Mouse (Mus musculus) urinary bladder, postnatal 25 days (tissue): ENCODE measurements around the gene Mrps7.
A peak's percentile ranks its signal among the peaks of the same experiment; 100 is the strongest.
"Not testable (repeated sequence)": the region's sequence is repeated elsewhere in the genome, so short reads cannot be mapped to it uniquely, and the experiment has no call there.

Source experiments
- DNase-seq: peaks from one replicate; pipeline ENCODE4 v3.0.0; 2022; ENCODE audit warnings: low spot score

Gene Mrps7

DNA sequence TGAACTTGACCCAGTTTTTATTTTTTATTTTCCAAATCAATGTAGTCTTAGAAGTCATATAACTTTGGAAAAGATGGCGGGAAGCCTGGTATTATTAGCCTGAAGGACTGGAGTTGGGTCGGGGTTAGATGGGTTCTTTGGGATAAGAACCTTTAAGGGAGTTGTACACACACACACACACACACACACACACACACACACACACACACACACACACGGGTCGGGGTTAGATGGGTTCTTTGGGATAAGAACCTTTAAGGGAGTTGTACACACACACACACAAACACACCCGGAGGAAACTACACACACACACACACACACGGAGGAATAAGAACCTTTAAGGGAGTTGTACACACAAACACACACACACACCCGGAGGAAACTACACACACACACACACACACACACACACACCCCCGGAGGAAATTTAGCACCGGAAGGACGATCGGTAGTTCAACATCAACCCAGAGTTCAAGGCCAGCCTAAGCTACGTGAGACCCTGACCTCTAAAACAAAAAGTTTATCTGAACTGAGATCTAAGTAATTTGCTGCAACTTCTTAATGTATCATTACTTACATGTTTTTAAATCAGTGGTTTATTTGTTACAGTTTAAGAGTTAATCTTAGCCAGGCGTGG, 24.9 kb downstream of the Mrps7 start:
- DNase-seq, result no peak

DNA sequence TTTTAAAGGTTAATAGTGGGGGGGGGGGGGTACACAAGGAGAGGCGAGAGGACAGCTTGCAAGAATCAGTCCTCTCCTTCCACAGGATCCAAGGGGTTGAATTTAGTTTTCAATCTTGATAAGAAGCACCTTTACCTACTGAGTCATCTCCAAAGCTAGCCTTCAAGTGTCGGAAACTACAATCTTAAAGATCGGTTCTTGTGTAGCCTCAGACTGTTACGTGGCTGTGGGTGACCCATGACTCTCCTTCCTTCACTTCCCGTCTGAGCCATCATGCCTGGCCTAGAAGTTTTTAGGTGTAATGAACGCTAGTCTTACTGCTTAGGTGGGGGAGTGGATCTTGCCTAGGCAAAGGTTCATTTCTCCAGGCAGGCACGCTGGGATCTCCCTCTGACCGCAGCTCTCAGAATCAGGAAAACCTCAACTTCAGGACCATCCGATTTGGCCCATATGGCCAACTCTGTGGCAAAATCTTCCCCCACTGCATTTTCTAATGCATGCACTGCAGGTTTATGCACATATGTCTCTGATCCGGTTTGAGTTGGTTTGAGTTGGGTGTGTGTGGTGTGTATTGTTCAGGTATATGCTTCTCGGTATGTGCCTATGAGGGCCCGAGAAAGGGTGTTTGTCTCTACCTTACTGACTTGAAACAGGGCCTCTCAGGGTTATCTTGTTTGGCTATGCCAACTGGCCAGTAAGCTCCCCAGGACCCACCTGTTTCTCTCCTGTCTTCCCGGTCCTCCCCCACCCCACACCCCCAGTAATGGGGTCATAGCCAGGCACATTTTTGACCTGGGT, 26.2 kb downstream of the Mrps7 start:
- DNase-seq, result no peak

DNA sequence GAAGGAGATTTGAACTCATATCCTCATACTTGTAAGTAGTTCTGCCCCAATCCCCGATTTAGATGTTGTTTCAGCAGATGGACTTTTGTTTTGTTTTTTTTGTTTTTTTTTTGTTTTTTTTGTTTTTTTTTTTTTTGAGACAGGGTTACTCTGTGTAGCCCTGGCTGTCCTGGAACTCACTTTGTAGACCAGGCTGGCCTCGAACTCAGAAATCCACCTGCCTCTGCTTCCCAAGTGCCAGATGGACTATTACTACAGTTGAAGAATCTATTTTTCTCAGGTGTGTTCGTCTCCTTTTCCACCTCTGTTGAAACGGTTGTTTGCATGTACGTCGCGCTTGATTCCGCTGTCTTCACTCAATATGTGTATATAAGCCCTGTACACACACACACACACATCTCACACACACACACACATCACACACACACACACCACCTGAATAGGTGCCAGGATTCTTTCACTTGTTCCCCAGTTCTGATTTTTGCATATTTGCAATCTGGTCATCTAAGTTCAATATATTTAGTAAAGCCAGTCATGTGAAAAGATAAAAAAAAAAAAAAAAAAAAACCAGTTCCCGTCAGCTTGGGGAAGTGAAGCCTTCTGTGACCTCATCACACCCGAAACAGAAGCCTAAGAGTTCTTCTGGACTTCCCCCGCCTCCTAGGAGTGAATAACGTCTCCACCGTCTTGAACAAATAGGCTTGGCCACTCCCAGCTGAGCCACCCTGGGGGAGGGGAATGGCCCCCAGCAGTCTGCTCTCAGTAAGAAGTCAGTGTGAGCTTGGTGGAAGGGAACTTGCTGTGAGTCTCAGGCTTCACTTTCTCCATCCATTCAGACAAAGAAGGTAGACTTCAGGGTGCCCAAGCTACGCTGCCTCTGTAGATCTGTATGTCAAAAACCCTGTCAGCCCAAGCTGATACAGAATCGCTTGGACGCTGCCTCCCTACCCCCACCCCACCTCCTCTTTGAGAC, 27.1 kb downstream of the Mrps7 start:
- DNase-seq, result no peak

DNA sequence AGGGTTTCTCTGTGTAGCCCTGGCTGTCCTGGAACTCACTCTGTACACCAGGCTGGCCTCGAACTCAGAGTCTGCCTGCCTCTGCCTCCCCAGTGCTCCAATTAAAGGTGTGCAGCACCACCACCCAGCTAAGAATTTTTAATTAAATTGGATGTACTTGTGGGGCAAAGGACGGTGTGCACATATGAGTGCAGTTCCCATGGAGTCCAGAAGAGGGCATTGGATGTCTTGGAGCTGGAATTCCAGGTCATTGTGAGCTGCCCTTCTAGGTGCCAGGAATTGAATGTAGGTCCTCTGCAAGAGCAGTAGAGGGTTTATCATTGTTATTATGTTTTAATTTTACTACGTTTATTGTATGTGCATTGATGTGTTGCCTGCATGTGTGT, 27.8 kb downstream of the Mrps7 start:
- DNase-seq, result no peak

DNA sequence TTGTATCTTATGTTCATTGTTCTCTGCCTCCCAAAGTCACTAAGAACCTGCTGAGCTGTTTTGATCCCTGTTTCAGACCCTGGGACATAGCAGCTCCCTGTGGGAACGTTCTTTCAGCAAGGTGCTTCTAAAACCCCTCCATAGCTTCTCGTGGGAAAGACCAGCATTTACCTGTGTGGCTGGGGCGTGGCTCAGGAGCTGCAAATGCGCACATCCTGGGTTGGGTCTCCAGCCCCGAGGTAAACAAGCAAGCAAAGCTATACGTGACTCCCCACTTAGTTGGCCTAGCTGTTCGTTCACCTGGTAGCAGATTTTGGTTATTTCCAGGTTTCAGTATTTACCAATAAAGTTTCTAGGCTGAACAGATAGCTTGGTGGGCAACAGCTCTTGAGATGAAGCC, 28.5 kb downstream of the Mrps7 start:
- no peak for DNase-seq

DNA sequence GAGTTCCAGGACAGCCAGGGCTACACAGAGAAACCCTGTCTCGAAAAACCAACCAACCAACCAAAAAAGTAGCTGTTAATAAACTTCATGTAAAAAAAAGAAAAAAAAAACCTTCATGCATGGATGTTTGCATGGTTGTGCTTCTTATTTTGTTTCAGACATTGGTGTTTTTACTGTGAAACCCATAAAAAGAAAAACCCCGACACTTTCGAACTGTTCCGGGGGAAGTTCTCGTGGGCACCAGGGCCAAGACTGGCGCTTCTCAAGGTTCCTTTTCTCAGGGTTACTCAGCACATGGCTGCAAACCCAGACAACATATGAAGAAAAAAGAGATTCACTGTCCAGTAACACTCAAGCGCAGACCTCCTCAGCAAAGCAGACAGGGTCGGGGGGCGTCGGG, 29.1 kb downstream of the Mrps7 start:
- DNase-seq, result no peak

DNA sequence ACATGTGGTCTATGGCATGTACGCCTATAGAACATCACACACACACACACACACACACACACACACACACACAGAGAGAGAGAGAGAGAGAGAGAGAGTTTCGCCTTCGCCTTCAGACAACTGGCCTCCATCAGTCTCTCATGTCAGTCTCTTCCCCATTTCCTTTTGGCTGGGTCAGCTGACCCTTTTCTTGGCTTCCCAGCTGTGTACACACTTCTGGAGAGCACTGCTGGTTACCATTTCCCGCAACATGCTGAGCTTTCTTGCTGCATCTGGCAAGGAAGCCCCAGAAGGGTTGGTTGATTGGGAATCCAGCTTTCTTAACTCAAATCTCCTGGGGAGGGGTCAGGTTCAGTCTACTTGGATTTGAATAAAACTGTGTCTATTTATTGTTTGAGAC, 30.4 kb downstream of the Mrps7 start:
- DNase-seq, result no peak

DNA sequence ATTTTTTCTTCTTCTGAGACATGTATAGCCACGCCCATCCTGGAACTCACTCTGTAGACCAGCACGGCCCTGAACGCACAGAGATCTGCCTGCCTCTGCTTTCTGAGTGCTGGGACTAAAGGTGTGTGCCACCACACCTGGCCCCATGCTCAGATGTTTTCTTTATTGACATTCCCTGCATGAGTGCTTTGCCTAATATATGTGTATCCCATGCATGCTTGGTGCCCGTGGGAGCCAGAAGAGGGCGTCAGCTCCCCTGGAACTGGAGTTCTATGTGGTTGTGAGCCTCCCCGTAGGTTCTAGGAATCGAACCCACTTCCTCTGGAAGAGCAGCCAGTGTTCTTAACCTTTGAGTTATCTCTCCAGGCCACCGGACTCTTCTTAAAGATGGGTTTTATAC, 31.3 kb downstream of the Mrps7 start:
- no peak for DNase-seq

DNA sequence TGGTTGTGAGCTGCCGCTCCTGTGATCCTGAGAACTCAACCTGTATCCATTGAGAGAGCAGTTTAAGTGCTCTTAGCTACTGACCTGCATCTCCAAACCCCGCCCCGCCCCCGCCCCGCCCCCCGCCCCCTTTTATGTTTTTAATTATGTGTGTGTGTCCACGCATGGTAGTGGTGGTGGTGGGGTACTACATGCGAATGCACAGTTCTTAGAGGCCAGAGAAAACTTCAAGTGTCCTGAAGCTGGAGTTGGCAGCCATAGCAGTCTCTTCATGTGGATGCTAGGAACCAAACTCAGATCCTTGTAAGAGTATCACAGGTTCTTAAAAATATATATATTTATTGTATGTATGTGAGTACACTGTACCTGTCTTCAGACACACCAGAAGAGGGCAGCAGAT, 31.8 kb downstream of the Mrps7 start:
- no peak for DNase-seq

DNA sequence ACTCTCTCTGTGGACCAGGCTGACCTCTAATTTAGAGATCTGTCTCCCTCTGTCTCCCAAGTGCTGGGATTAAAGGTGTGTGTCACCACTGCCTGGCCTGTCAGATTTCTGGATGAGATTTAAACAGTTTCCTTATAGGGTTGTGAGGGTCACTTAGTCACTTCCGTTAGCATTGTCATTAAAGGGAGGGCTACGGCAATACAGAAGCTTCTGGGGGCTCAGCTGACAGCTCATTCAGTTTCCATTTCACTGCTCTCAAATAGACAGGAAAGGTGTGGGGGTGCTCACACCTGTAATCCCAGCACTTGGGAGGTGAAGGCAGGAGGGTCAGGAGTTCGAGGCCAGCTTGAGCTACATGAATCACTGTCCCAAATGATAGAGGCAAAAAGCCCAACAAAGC, 33.2 kb downstream of the Mrps7 start:
- no peak for DNase-seq

DNA sequence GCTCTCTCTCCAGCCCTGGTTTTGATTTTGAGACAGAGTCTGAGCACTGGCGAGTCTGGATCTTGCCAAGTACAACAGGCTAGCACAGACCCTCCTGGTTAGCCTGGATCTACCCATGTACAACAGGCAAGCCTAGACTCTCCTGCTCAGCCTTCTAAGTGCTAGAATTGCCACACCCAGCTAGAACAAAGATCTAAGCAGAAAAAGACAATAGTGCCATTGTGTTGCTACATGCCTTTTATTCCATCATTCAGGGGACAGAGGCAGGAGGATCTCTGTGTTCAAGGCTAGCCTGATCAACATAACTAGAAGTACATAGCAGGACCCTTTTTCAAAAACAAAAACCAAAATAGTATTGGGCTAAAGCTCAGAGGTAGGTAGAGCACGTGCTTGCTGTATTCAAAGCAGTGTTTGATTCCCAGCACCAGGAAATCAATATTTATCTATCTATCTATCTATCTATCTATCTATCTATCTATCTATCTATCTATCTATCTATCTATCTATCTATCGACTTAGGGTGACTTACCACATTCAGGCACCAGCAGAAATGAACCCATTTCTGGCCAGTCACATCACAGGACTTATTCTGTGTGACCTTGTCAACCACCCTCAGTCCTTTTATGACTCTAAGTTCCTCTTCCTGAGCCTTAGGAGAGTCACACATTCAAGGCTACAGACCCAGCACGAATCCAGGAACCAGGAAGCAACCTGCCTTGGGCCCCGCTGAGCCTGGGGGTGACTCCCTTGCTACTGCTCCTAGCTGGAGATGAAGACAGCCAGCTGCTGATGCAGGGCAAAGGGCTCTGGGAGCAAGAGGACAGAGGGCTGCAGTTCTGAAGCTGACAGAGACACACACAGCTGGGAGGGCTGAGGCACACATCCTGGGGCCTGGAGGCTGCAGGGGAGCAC, 35.0 kb downstream of the Mrps7 start:
- no peak for DNase-seq

DNA sequence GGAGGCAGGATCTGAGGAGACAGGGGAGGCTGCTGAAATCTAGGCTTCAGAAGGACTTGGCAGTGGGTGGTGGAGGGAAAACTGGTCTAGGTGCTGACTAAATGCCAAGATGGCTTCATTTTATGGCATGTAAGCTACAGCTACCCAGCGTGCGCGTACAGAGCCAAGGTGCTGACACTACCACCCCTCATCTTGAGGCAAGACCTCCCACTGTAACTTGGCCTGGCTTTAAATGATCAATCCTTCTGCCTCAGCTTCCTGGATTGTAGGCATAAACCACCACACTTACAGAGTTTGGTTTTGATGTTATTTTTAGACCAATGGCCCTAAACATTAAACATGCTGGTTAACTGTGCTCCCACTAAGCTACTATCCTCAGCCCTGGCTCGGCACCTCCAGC, 35.8 kb downstream of the Mrps7 start:
- DNase-seq, result no peak

DNA sequence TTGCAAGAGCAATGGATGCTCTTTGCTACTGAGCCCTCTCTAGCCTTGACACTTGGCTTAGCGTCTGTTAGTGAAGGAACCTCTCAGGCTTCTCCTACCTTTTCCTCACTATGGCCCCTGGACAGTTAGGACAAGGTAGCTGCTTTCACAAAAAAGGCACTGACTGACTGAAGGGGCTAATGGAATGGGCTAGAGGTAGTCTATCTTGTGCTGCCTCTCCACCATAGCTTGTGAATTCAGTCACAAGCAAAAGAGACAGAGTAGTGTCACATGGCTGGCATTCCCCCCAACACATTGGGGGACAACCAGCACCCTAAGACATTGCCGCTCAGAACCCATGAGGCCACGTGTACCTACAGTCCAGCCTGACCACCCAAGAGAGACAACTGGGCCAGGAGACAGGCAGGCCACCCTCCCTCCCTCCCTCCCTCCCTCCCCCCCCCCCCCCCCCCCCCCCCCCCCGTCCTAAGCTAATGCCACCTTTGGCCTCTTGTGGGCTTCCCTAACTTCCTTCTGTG, 36.6 kb downstream of the Mrps7 start:
- DNase-seq, result no peak

DNA sequence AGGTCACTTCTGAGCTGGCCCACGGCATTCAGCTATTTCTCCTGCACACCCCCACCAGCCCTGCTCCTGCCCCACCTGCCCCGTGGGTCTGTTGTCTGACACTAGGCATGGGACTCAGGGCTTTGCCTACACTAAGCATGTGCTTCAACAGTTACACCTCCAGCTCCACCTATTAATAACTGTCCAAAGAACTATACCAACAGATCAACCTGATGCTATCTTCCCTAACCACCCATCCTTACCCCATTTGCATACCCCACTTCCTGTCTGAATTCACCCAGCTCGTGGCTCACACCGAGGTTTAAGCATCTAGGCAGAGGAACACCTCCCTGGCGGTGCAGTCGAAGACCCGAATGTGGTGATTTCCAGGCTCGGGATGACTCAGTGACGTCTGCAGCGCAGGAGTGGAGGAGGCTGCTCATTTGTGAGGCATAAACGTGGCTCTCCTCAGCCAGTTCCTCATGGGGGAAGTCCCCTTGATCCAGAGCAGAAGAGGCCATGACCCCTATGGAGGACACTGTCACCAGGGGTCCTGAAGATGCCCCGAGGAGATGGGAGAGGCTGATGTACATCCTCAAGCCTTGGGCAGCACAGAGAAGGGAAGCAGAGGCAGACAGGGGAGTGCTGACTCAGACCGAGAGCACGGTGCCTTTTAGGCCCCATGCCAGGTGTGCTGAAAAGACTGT, 37.4 kb downstream of the Mrps7 start:
- DNase-seq, result no peak

DNA sequence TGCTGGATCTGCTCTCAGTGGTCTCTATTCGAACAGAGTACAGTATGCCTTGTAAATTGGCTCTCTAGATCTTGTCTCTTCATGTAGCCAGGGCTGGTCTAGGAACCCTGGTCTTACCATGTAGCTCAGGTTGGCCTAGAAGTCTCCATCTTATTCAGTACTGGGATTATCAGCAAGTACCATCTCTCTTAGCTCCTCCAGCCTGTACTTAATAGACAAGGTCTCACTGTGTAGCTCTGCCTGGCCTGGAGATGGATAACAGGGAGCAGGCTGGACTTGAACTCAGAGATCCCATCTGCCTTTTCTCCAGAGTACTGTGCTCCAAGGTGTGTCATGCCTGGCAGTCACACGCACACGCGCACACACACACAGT, 37.9 kb downstream of the Mrps7 start:
- no peak for DNase-seq

DNA sequence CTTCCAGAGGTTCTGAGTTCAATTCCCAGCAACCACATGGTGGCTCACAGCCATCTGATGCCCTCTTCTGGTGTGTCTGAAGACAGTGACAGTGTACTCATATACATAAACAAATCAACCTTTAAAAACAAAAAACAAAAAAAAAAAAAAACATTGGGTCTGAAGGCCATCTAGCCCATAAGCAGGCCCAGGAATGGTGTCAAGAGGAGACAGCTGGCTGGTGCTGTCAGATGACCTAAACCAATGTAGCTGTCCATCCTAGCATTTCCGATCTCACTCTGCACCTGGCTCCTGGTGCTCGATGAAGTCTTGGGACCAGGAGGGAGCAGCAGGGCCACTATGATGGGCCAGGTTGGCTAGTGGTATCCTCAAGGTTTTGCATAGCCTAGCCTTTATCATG, 39.0 kb downstream of the Mrps7 start:
- no peak for DNase-seq

DNA sequence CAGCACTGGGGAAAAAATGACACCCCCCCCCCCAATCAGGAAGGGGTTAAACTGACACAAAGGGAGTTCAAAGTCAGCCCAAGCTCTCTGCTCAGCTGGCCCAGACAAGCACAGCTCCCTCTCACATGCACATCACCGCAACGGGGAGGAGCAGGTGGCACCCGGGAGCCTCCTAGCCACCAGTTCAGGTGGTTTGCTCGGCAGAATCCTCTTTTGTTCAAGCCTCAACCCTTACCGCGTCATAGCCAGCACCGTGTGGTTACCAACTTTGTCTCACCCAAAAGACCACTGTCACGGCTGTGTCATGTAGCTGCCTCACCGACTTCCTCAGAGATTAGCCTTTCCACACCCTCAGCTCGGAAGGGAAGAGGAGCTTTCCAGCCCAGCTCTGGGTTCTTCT, 39.5 kb downstream of the Mrps7 start:
- DNase-seq, result no peak

DNA sequence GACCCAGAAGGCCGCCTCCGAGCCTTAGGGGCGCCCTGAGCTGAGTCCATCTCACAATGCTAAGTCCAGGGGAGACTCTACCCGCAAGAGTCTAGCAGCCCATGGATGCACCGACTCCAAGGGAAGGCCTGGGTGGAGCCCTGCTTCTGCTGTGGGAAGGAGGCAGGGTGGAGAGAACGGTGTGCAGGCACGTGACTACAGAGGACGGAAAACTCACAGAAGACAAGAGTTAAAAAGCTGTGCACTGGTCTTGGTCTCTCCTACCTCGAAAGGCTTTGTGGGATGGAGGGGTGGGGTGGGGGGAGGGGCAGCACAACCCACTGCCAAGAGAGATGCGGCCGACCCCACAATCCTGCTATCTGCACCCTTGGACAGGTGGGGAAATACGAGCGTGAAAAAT, 40.6 kb downstream of the Mrps7 start:
- no peak for DNase-seq

DNA sequence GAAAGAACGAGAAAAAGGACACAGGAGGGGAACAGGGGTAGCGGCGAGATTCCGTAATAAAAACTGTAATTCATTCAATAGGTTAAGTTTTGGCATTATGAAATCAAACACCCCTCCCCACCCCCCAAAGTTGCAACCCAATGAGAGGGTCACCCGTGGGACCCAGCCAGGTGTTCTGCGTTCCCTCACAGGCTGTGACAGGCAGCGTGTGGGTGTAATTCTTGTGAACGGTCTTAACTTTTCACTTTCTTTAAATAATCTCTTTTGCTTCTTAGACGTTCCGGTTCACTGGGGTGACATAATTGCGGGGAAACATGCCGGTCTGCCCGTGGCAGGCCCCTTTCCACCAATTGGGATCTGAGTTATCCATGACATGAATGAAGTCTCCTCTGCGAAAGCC, 41.8 kb downstream of the Mrps7 start:
- DNase-seq, result not testable (repeated sequence)

DNA sequence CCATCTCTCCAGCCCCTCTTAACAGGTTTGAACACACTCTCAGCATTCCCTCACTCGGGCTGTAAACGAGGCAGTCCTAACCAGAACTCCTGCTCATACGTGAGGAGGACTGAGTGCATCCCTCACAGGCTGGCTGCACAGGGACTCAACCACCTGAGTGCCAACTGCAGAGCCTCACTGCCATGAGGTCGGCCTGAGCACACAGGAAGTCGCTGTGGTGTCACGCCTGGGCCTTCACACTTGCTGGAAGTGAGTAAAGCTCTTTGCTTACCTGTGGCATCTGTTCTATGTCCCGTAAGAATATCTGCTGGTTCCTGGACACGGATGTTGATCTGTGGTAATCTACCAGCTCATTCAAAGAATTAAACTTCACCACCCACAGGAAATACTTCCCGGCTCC, 42.7 kb downstream of the Mrps7 start:
- DNase-seq, result no peak

DNA sequence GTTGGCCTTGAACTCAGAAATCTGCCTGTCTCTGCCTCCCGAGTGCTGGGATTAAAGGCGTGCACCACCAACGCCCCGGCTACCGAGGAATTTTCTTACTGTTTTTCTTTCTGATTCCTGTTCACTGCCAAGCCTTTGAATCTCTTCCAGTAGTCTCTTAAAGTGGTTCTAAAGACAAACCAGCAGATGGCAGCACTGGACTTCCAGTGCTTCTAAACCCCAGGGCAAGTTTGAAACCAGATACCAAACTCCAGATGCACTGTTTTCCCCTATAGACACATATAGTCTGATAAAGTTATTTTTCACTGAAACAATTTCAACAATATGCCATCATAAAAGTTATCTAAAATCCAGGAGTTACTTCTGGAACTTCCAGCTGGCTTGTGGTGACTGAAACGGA, 43.7 kb downstream of the Mrps7 start:
- peak; percentile 58 for DNase-seq
